ENCODE assay signal across 27 mouse cellular contexts in the genomic region with DNA sequence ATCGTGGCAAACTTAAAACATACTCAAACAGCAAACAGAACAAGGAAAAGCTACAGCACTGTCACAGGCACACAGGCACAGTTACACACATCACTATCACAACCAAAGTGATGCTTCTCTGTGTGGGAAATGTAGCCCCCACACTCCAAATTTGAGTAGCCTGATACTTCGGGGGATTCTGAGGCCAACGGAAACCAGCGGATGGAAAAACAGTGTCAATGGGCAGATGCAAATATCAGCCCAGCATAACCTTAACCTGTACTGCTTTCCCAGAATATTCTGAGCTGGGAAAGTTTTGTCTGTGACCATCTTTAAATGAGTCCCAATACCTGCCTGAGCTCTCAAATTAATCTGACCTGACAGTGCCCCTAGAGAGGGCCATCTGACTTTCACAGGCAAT.
"Had no signal": no experiment of that assay in that cellular context is flagged by ENCODE, and none has a peak within 500 bp of the region (broad histone marks: within the 10 kb centered on the region; RNA-seq: fewer than 3 reads in every experiment).

No protein-coding gene starts in this region.

- H3K36me3 ChIP-seq: embryonic facial prominence, embryonic 10.5 days; embryonic facial prominence, embryonic 12.5 days; embryonic facial prominence, embryonic 13.5 days; embryonic facial prominence, embryonic 15.5 days; forebrain, embryonic 10.5 days; forebrain, embryonic 12.5 days; forebrain, embryonic 15.5 days; heart, embryonic 10.5 days had no signal

- H3K4me1 ChIP-seq: embryonic facial prominence, embryonic 12.5 days; embryonic facial prominence, embryonic 13.5 days; embryonic facial prominence, embryonic 15.5 days; forebrain, embryonic 13.5 days had no signal

- DNase-seq: cerebellum, adult 8-10 months; cerebellum, adult 9-10 months; cerebellum, adult 9-11 months; cerebellum, postnatal 10 days; cerebellum, postnatal 14 days; cerebellum, postnatal 25 days; cerebellum, postnatal 36 days; embryo, embryonic 11 days; forebrain, postnatal 0 days; gastrocnemius, adult 2 months; gastrocnemius, postnatal 10 days; gastrocnemius, postnatal 14 days; gastrocnemius, postnatal 25 days; gastrocnemius, postnatal 36 days; heart, adult 18-20 months had no signal

- H3K27ac ChIP-seq: embryonic facial prominence, embryonic 10.5 days; embryonic facial prominence, embryonic 12.5 days; embryonic facial prominence, embryonic 13.5 days; embryonic facial prominence, embryonic 15.5 days; forebrain, embryonic 10.5 days; forebrain, embryonic 12.5 days; forebrain, embryonic 13.5 days; forebrain, embryonic 15.5 days; gastrocnemius, adult 2 months; heart, embryonic 10.5 days had no signal

- H3K4me3 ChIP-seq: embryonic facial prominence, embryonic 10.5 days; embryonic facial prominence, embryonic 12.5 days; embryonic facial prominence, embryonic 13.5 days; embryonic facial prominence, embryonic 15.5 days; erythroblast, embryonic 14.5 days; forebrain, embryonic 10.5 days; forebrain, embryonic 12.5 days; forebrain, embryonic 13.5 days; forebrain, embryonic 15.5 days; gastrocnemius, adult 2 months; heart, embryonic 10.5 days had no signal

- H3K4me2 ChIP-seq: embryonic facial prominence, embryonic 12.5 days; embryonic facial prominence, embryonic 13.5 days; embryonic facial prominence, embryonic 15.5 days; forebrain, embryonic 12.5 days; forebrain, embryonic 13.5 days; forebrain, embryonic 15.5 days had no signal

- H3K9me3 ChIP-seq: embryonic facial prominence, embryonic 10.5 days; embryonic facial prominence, embryonic 12.5 days; embryonic facial prominence, embryonic 13.5 days; embryonic facial prominence, embryonic 15.5 days; forebrain, embryonic 10.5 days; forebrain, embryonic 12.5 days; forebrain, embryonic 13.5 days; forebrain, embryonic 15.5 days; heart, embryonic 10.5 days had no signal

- H3K9ac ChIP-seq: embryonic facial prominence, embryonic 12.5 days; embryonic facial prominence, embryonic 13.5 days; embryonic facial prominence, embryonic 15.5 days; forebrain, embryonic 12.5 days; forebrain, embryonic 13.5 days; forebrain, embryonic 15.5 days; forebrain, postnatal 0 days had no signal

- H3K27me3 ChIP-seq: embryonic facial prominence, embryonic 12.5 days; embryonic facial prominence, embryonic 13.5 days; embryonic facial prominence, embryonic 15.5 days; forebrain, embryonic 12.5 days; forebrain, embryonic 13.5 days; forebrain, embryonic 15.5 days had no signal

- ATAC-seq: forebrain, embryonic 13.5 days; forebrain, embryonic 14.5 days; forebrain, embryonic 15.5 days; forebrain, embryonic 16.5 days; forebrain, postnatal 0 days had no signal
